Mouse (Mus musculus): ENCODE results near the gene Sprr2d. TPM values are rescaled to one million over a fixed set of nuclear protein-coding genes. Genes with fewer than 3 reads are reported as not detected.

Sprr2d gene
- not detected for total RNA-seq (2022)

GRCm38 (mm10) chr3:92338840-92339239 is at the start of gene Sprr2d:
TSS of gene Sprr2d (plus strand) at chr3:92339140.
- DNase-seq (ENCODE audit: low spot score in 2 of 2), result no peak

GRCm38 (mm10) chr3:92307406-92307805 is 31.5 kb upstream of the Sprr2d start:
- no peak for DNase-seq (ENCODE audit: low spot score in 2 of 2)

GRCm38 (mm10) chr3:92316320-92316719 is 22.6 kb upstream of the Sprr2d start, which contains the start of gene Sprr2b:
TSS of gene Sprr2b (plus strand) at chr3:92316620.
- no peak for DNase-seq (ENCODE audit: low spot score in 2 of 2)

- no peak for DNase-seq (ENCODE audit: low spot score in 2 of 2)
Measured at GRCm38 (mm10) chr3:92317384-92317783, 21.6 kb upstream of the Sprr2d start.

- DNase-seq (ENCODE audit: low spot score in 2 of 2), result no peak
Measured at GRCm38 (mm10) chr3:92336278-92336677, 2.7 kb upstream of the Sprr2d start.

- DNase-seq (ENCODE audit: low spot score in 2 of 2), result no peak
Measured at GRCm38 (mm10) chr3:92351843-92352242, 12.9 kb downstream of the Sprr2d start, which contains the start of gene Sprr2e. TSS of gene Sprr2e (plus strand) at chr3:92352143.

- DNase-seq (ENCODE audit: low spot score in 2 of 2), result no peak
Measured at GRCm38 (mm10) chr3:92361619-92362018, 22.7 kb downstream of the Sprr2d start.

GRCm38 (mm10) chr3:92364887-92365286 is 25.9 kb downstream of the Sprr2d start, which contains the start of gene Sprr2f:
TSS of gene Sprr2f (plus strand) at chr3:92365187.
- no peak for DNase-seq (ENCODE audit: low spot score in 2 of 2)

- no peak for DNase-seq (ENCODE audit: low spot score in 2 of 2)
Measured at GRCm38 (mm10) chr3:92373613-92374012, 34.7 kb downstream of the Sprr2d start.

- DNase-seq (ENCODE audit: low spot score in 2 of 2), result no peak
Measured at GRCm38 (mm10) chr3:92385385-92385784, 46.4 kb downstream of the Sprr2d start, which contains the start of gene Sprr2h. TSS of gene Sprr2h (plus strand) at chr3:92385685.

Other genes with a start within 250 kb of the Sprr2d start
- gene Prr9, start 215.2 kb upstream of the Sprr2d start, total RNA-seq (2022), result not detected
- gene Lelp1, start 196.4 kb upstream of the Sprr2d start, total RNA-seq (2022), result not detected
- not detected for gene Sprr2a1, start 123.3 kb upstream of the Sprr2d start, total RNA-seq (2022)
- gene Sprr2a2, start 123.2 kb upstream of the Sprr2d start, total RNA-seq (2022), result not detected
- gene Sprr2a3, start 53.7 kb upstream of the Sprr2d start, total RNA-seq (2022), result not detected
- not detected for gene Sprr2b, start 22.5 kb upstream of the Sprr2d start, total RNA-seq (2022)
- gene Sprr2e, start 13.0 kb downstream of the Sprr2d start, total RNA-seq (2022), result not detected
- gene Sprr2f, start 26.0 kb downstream of the Sprr2d start, total RNA-seq (2022), result not detected
- not detected for gene Sprr2h, start 46.5 kb downstream of the Sprr2d start, total RNA-seq (2022)
- gene Sprr2i, start 68.9 kb downstream of the Sprr2d start, total RNA-seq (2022), result not detected
- not detected for gene Sprr2j-ps, start 78.9 kb downstream of the Sprr2d start, total RNA-seq (2022)
- gene Gm9774, start 90.3 kb downstream of the Sprr2d start, total RNA-seq (2022), result 1 to 10 TPM in 3 of 4 experiments, not detected in 1; 2.3 to 3.3 (median 3.2) TPM
- gene Sprr2k, start 93.4 kb downstream of the Sprr2d start, total RNA-seq (2022), result not detected
- not detected for gene Sprr1b, start 99.6 kb downstream of the Sprr2d start, total RNA-seq (2022)
- not detected for gene Sprr3, start 119.6 kb downstream of the Sprr2d start, total RNA-seq (2022)
- not detected for gene Sprr1a, start 146.8 kb downstream of the Sprr2d start, total RNA-seq (2022)
- gene Sprr4, start 161.4 kb downstream of the Sprr2d start, total RNA-seq (2022), result not detected
- not detected for gene 2310046K23Rik, start 195.4 kb downstream of the Sprr2d start, total RNA-seq (2022)
- not detected for gene Ivl, start 234.6 kb downstream of the Sprr2d start, total RNA-seq (2022)
- not detected for gene Smcp, start 249.9 kb downstream of the Sprr2d start, total RNA-seq (2022)